Mouse (Mus musculus): ENCODE measurements at regions not wholly inside any gene's neighbourhood (a gene's known extent, or its start where the extent isn't known, plus 50 kb on each side); places are given as distances from the start of the nearest gene placed in this dataset.
"Not testable (repeated sequence)": the region's sequence is repeated elsewhere in the genome, so short reads cannot be mapped to it uniquely, and the experiment has no call there.

GRCm38 (mm10) chr10:96709698-96710356 lies 93.0 kb downstream of the Btg1 start:
- H3K27ac ChIP-seq, result no peak overlapping the region
- TF ChIP-seq CTCF (conservative IDR thresholded peaks at IDR 0.05), result no peak
- H3K4me3 ChIP-seq, result no peak overlapping the region
- DNase-seq (ENCODE audit: low spot score in 2 of 2), result no peak

GRCm38 (mm10) chr10:96711993-96712392 lies 95.2 kb downstream of the Btg1 start:
- TF ChIP-seq CTCF (conservative IDR thresholded peaks at IDR 0.05), result no peak
- no peak for DNase-seq (ENCODE audit: low spot score in 2 of 2)

GRCm38 (mm10) chr10:96714702-96715101 lies 97.9 kb downstream of the Btg1 start:
- no peak for DNase-seq (ENCODE audit: low spot score in 2 of 2)
- H3K4me3 ChIP-seq, result no peak overlapping the region
- H3K27ac ChIP-seq, result no peak overlapping the region
- TF ChIP-seq CTCF (conservative IDR thresholded peaks at IDR 0.05), result no peak

More at GRCm38 (mm10) chr10:96711993-96712392, 95.2 kb downstream of the Btg1 start:
- Histone ChIP-seq H3K27ac (no peak overlapping the region), H3K4me3 (no peak overlapping the region)

GRCm38 (mm10) chr10:96717281-96717680 lies 100.5 kb downstream of the Btg1 start:
- no peak for DNase-seq (ENCODE audit: low spot score in 2 of 2)
- H3K27ac ChIP-seq, result no peak overlapping the region
- no peak overlapping the region for H3K4me3 ChIP-seq
- no peak for TF ChIP-seq CTCF (conservative IDR thresholded peaks at IDR 0.05)

- H3K4me3 ChIP-seq; H3K27ac ChIP-seq; DNase-seq (ENCODE audit: low spot score in 2 of 2): not testable (repeated sequence)
These were observed 101.9 kb downstream of the Btg1 start for GRCm38 (mm10) chr10:96718706-96719105.

- H3K27ac ChIP-seq, result no peak overlapping the region
- H3K4me3 ChIP-seq, result no peak overlapping the region
- TF ChIP-seq CTCF (conservative IDR thresholded peaks at IDR 0.05), result no peak
- peak; percentile 15 to 17 for DNase-seq (ENCODE audit: low spot score in 2 of 2)
These were observed 103.5 kb downstream of the Btg1 start for GRCm38 (mm10) chr10:96720281-96720711.

GRCm38 (mm10) chr10:96720956-96721688 lies 104.3 kb downstream of the Btg1 start:
- no peak overlapping the region for H3K27ac ChIP-seq
- H3K4me3 ChIP-seq, result no peak overlapping the region
- TF ChIP-seq CTCF (conservative IDR thresholded peaks at IDR 0.05), result no peak
- no peak for DNase-seq (ENCODE audit: low spot score in 2 of 2)

- no peak overlapping the region for H3K27ac ChIP-seq
- TF ChIP-seq CTCF (conservative IDR thresholded peaks at IDR 0.05), result no peak
- no peak overlapping the region for H3K4me3 ChIP-seq
- DNase-seq (ENCODE audit: low spot score in 2 of 2), result peak in 1 of 2 experiments; percentile 17
These were observed 105.7 kb downstream of the Btg1 start for GRCm38 (mm10) chr10:96722491-96722890.

- no peak for TF ChIP-seq CTCF (conservative IDR thresholded peaks at IDR 0.05)
- Histone ChIP-seq H3K27ac (no peak overlapping the region), H3K4me3 (no peak overlapping the region)
- DNase-seq (ENCODE audit: low spot score in 2 of 2), result no peak
These were observed 106.3 kb downstream of the Btg1 start for GRCm38 (mm10) chr10:96723071-96723470.

- no peak for TF ChIP-seq CTCF (conservative IDR thresholded peaks at IDR 0.05)
- Histone ChIP-seq H3K4me3 (no peak overlapping the region), H3K27ac (no peak overlapping the region)
- no peak for DNase-seq (ENCODE audit: low spot score in 2 of 2)
These were observed 107.8 kb downstream of the Btg1 start for GRCm38 (mm10) chr10:96724436-96725175.

GRCm38 (mm10) chr10:96726801-96727780 lies 110.3 kb downstream of the Btg1 start:
- no peak for TF ChIP-seq CTCF (conservative IDR thresholded peaks at IDR 0.05)
- Histone ChIP-seq H3K4me3 (no peak overlapping the region), H3K27ac (no peak overlapping the region)
- no peak for DNase-seq (ENCODE audit: low spot score in 2 of 2)

- no peak for DNase-seq (ENCODE audit: low spot score in 2 of 2)
- Histone ChIP-seq H3K4me3 (no peak overlapping the region), H3K27ac (no peak overlapping the region)
- TF ChIP-seq CTCF (conservative IDR thresholded peaks at IDR 0.05), result no peak
These were observed 116.8 kb downstream of the Btg1 start for GRCm38 (mm10) chr10:96733581-96733980.
